Mouse (Mus musculus) heart, adult 2 months (tissue): ENCODE measurements at regions not wholly inside any gene's neighbourhood (a gene's known extent, or its start where the extent isn't known, plus 50 kb on each side); places are given as distances from the start of the nearest gene placed in this dataset.

Experiments used
- CTCF ChIP-seq: fragments of 200-600 bp; IDR thresholded peaks from 2 replicates; pipeline ENCODE4 v1.8.1; 2022; ENCODE audit warnings: antibody characterized with exemption, mild to moderate bottlenecking, moderate library complexity
- EP300 ChIP-seq: fragments of 200-500 bp; IDR thresholded peaks from 2 replicates; pipeline ENCODE4 v1.6.1; 2011; ENCODE audit warnings: low read depth, low read length, control low read depth; ENCODE audit not compliant: insufficient read depth
- POLR2A ChIP-seq: fragments of 200-500 bp; IDR thresholded peaks from 2 replicates; pipeline ENCODE4 v1.6.1; 2011; ENCODE audit warnings: mild to moderate bottlenecking, low read depth, low read length, control low read depth; ENCODE audit not compliant: insufficient read depth

DNA sequence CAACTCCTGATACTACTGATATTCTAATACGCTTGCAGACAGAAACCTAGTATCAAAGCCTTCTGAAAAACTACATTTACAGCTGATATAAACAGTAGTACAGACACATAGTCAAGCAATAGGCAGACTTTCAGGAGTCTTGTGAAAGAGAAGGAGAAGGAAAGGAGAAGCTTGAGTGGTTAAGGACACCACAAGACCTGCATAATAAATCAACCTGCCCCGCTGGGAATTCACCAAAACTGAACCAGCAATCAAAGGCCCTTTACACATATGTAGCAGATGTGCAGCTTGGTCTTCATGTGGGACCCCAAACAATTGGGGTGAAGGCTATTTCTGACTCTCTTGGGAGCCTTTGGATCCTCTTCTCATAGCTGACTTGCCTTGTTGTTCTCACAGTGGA, 1345.5 kb upstream of the Zeb2 start:
- TF ChIP-seq CTCF (no peak), EP300 (no peak), POLR2A (no peak)
